Mouse (Mus musculus) kidney, postnatal 25 days (tissue): ENCODE data around the gene Lrmda.
A peak's percentile ranks its signal among the peaks of the same experiment; 100 is the strongest.

ENCODE experiments used
- DNase-seq, 2 experiments: peaks; one replicate each; pipeline ENCODE4 v3.0.0; 2021; ENCODE audit warnings: mixed read lengths in 2 of 2

The Lrmda gene

DNA sequence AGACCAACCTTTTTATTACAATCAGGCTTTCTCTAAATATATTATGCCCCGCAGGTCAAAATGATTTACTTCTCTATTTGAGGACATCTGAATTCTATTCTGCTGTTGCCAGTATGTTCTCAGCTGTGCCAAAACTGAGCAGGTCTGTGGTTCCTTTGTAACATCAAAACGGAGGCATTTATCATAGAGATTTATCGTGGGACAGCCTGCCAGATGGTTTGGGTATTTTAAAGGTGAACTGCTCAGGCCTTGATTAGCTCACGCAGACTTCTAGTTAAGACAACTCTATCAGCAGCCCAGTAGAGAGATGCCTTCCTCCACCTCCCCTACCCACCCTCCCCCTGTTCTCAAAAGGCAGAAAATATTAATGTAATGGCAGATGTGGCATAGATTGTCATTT lies 887.7 kb downstream of the Lrmda start:
- no peak for DNase-seq

DNA sequence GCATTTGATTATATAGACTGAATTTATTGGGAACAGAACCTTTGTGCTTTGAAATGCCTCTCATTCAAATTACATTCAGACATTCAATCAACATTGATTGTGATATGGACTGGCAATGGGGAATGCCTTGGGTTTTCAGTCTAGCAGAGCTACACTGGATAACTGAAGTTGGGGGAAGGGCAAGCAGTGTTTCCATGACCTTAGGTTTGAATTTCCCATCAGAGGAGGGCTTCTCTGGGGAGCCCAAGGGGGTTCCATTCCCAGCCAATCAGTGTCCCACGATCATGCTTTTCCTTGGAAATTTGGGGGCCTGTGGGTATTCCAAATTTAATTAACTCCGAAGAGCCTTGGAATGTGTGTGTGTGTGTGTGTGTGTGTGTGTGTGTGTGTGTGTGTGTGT lies 888.5 kb downstream of the Lrmda start:
- no peak for DNase-seq

DNA sequence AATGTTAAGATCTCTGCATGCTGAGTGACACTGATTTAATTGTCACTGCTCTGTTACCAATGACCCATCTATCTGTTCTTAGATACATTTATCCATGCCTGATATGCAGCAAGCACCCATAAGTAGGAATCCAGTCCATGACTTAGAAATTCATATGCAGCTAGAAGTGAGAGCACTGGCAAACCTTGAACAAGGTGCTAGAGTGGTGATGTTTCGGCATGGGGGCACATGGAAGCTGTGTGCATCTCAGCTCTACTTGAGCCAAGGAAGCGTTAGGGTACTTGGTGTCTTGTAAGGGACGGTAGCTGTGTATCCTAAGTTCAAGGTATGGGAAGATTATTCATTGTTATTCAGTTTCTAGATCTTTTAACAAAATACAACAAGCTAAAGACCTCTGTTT lies 896.0 kb downstream of the Lrmda start:
- DNase-seq = no peak

DNA sequence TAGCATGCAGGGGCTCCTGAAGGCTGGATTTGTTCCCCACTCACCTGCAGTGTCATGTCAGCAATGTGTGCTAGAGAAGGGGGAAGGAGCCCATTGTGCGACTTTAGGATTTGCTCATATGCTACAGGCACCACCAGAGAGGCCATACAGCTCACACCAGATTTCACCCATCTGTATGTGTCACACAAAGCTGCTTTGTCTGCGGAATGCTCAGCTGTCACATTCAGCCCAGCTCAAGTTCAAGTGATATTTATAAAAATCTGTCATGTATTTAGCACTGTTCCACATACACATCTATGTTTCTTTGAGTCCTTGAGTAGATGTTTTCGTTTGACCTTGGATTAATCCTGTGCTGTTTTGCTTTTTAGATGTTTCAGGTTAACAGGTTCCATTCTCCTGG lies 899.0 kb downstream of the Lrmda start:
- no peak for DNase-seq

DNA sequence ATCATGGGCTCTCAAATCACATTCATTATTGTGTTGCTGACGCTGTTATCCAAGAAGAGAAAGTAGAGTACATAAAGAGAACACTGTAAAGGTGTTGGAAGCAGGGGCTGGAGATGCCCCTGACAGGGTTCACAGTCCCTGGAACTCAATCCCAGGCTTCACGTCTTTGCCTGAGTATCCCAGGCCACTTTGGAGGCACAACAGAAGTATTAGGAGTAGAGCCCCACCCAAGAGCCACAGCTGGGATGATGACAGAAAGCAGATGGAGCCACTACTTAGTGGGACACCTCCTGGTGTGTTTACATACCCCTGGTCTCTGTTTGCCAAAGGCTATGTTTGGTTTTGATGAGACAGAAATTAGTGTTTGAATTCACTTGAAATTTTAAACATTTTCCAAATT lies 899.4 kb downstream of the Lrmda start:
- DNase-seq = no peak

DNA sequence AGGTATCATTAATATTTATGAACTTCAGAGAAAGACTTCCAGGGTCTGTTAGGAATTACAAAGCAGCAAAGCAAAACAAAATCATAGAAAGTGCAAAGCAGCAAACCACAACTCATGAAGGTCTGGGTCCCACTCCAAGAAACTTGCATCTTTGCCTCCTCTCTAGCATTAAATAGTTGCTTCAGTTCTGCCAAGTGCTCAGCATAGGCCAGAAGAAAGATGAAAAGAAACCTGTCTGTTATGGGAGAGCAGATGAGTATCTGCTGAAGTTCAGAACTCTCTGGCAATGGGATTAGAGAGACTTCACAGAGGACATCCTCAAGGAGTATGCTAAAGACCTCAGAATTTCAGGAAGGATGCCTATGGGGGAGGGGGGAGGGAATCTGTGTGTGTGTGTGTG lies 901.6 kb downstream of the Lrmda start:
- no peak for DNase-seq

DNA sequence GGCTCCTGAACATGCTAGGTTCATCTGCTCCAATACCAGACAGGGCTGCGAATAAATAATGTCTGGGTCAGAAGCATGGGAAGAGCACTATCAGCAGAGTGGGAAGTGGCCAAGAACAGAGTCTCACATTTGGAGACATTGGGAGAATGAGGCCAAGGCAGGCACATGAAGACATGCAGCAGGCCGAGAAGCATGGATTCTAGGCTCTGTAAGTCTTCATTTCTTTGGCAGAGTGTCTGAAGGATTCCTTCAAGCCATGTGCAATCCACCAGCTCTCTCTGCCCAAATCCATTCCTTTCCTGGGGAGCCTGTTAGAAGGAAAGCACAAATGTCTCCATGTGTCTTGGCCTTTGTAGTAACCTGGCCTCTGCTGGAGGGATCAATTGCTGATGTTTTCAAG lies 902.3 kb downstream of the Lrmda start:
- DNase-seq = no peak

DNA sequence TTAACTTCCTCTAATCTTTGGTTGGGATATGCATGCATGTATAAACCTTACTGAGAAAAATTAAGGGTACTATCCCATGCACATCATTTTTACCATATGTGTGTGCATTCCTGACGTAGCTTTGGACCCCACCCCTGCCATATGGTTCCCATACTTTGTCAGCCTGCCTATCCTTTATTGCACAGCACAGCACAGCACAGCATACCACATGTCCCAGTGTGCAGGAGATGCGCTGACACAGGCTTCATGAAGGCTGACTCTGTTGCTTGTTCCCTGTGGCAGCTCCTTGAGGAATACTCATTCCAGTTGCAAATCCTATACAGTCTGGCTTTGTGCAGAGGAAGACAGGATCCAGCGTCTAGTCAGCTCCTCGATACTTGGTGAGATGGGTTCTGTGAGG lies 903.1 kb downstream of the Lrmda start:
- DNase-seq = no peak

DNA sequence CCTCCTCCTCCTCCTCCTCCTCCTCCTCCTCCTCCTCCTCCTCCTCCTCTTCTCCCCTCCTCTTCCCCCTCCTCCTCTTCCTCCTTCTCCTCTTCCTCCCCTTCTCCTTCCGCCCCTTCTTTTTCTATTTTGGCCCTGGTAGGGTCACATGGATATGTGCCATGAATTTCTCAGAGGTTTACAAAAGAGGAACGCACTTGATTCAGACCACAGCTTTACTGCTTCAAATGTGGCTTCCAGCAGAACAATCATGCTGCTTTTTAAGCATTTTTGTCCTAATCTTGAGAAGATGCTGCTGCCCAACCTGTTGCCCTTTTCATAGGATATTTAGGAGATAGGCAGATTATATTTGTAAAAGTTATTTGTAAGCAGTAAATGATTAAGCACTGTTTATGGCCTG lies 903.7 kb downstream of the Lrmda start:
- no peak for DNase-seq

DNA sequence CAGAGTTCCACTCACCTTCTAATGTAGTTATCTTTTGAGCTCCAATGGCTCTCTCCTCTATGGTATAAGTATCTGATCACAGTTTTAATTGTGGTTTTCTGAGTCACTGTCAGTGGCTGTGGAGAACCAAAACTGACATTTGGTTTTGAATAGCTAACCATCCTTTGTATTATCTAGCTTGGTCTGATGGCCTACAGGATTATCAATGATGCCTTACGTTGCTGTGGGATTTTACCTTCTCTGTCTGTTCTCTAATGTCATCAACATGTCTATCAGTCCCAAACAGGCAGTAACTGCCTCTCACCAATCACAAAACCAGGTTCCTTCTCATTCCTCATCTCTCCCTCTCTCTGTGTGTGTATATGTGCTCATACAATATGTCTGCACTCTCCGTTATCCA lies 908.8 kb downstream of the Lrmda start:
- no peak for DNase-seq

DNA sequence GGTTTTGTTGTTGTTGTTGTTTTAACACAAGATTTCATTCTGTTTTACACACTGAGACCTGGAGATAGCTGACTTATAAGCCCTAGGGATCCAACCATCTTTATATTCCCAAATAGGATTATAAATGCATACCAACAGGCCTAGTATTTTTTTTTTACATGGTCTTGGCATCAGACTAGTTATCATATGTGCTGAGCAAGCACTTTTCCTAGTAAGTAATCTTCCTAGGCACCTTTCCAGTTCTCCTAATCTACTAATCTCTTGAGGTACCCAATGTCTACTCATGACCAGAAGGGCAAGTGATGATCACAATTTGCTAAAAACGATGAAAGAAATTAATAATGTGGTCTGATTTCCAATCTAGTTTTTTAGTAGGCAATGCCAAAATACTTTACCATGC lies 909.2 kb downstream of the Lrmda start:
- no peak for DNase-seq

DNA sequence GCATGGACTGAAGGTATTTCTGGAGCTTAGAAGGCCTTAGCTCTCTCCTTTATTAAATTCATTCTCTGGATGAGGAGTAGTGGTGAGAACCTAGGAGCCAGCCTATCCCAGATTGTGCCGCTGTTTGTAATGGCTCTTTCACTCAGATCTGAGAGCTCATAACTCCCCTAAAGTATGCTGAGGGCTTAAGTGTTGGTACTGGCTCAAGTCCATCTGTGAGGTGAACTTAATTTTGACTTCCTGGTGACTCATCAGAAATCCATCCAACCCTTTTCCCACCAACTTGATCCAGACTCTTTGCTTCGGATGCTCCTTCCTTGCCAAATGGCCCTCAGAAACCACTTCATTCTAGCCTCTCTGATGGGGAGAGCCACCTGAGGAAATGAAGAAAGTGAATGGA lies 910.1 kb downstream of the Lrmda start:
- no peak for DNase-seq

DNA sequence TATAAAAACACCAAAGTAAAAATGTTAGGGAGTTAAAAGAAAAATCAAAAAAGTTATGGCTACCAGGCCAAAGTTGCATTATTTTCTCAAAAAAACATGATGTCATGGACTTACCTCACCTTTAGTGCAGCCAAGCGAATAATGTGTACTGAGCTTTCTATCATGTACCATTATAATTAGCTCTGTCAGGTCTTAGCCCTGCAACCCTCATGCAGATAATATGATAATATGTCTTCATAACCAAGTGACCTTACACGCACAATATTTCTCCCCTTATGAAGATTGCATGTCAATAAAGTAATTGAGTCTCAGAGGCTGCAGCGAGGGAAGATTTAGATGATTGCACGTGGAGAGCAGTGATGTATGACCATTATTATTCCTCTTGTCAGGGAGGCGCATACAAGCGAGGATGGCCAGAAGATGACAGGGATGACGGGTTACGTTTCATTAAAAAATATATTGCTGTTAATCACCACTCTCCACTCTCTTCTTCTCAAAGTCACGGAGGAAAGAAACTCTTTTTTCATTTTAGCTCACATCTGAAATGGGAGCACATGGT lies 911.1 kb downstream of the Lrmda start:
- no peak for DNase-seq

DNA sequence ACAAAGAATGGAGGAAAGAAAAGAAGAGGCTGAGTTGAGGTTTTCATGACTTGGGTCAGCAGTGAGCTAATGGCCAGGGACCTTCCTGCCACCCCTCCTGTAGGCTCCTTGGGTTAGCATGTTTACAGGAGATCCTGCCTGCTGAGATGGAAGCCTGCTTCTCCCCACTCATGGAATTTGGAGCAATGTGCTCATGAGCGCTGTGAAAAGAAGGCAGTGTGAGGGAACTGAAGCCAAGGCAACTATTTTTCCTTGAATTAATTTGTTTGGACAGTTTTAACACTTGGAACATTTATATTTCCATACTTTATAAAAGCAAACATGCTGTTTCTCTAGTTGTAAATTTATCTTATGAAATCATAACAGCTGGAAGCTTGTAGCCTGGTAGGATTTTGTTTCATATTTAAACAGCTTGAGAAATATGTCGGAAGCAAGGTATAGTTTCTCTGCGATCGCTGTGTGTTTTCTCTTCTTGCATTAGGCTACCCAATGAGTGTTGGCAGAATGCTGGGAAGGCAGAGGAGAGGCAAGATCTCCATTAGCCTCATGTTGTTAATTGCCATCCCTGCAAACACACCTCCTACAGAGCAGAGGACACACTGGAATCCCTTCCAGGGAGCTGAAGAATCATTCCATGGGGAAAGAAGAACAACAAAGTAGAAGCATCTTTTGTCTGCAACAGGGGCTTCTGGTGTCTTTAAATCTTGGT lies 911.8 kb downstream of the Lrmda start:
- no peak for DNase-seq

DNA sequence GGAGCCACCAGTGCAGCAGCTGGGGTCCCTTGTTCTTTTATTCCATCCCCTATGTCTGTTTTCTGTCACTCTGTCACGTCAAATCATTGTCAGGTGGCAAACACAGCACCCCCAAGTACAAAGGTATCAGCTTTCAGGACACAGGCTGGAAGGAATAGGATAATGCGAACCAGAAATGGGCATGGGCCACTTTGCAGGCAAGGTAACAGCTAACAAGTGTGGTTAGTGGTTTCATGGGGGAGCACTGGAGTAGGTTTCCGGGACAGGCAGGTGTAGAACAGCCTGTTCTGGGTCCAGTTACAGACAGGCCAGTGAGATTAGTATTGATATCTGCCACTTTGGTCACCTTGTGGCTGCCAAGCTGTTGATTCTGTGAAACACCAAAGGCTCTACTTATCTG lies 917.2 kb downstream of the Lrmda start:
- no peak for DNase-seq

DNA sequence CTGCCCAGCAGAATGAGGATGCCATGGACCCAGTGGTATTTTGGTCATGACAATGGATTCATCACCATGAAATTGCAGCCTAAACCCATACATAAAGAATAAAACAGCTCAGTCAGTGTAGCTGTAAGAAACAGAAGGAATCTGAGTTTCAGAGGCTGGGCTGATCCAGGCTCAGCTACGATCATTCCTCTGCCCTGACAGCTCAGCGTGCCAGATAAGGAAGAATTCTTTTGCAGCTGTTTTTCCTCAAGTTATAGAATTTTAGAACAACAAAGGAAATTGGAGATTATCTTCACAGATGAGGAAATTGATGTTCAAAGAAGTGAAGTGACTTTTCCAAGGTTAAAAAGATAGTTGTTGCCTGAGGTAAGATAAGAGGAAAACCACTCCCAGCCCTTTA lies 921.1 kb downstream of the Lrmda start:
- DNase-seq = no peak

DNA sequence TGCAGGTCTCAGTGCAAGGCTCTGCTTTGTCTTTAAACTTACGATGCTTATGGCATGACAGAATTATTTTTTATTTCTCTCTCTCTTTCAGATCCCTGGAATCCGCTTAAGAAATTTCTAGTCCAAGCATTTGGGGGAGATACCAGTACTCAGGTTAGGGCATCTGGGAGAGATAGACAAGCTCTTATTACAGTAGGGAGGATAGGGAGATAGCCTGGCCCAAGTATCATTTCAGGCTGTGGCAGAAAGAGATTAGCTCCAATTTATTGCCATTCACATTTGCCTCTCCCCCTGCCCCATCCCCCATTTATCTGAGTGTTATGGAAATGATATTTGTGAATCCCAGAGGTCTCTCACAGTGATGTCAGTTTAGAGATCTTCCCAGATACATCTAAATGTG lies 923.1 kb downstream of the Lrmda start:
- DNase-seq = no peak

DNA sequence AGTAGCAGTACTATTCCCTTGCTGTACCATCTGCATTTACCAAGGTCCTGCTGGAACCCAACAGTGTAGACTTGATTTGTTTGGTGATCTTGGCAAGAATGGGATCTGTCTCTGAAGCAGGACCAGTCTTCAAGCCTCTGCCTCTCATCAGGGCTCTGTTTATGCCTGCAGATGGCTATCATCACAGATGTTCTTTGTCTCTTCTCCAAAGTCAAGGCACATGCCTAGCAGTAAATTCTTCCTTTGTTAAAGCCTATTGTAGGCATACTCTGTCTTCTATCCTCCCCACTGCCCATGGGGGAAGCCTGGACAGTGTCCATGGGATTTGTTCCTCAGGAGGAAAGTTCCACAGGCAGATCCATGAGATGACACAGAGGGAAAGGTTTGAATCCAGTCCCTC lies 930.0 kb downstream of the Lrmda start:
- DNase-seq = no peak

DNA sequence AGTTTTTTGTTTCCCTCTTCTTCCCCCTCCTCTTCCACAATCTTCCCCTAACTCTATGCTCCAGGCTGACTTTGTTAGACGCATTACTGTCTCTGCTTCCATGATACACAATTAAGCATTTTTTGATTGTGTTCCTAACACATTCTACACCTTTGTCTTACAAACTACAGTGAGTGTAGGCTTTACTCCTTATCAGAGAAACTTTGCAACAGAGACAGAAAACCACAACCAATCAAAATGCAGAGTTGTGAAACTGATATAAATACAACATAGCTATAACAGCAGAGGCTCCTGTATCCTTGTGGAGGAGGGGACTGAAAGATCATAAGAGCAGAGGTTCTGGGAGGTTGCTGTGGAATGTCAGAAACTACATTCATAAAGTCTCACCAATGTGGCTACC lies 933.5 kb downstream of the Lrmda start:
- DNase-seq = no peak

DNA sequence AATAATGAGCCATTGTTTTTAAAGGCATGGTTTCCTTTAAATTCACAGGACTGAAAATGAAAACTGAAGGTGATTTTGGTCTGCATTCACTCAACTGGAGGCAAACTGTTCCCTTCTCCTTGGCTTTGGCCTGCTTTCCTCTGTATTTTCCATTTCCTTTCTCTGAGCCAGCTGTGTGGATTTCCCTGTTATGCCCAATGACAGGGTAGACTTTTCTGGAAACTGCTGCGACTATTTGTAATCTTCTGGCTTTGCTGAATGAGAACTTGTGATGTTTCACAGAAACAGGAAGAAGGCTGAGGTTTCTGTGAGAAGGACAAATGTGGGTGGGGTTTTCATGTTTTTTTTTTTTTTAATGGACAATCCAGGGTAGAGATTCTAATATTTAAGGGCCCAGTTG lies 940.7 kb downstream of the Lrmda start:
- DNase-seq = no peak

DNA sequence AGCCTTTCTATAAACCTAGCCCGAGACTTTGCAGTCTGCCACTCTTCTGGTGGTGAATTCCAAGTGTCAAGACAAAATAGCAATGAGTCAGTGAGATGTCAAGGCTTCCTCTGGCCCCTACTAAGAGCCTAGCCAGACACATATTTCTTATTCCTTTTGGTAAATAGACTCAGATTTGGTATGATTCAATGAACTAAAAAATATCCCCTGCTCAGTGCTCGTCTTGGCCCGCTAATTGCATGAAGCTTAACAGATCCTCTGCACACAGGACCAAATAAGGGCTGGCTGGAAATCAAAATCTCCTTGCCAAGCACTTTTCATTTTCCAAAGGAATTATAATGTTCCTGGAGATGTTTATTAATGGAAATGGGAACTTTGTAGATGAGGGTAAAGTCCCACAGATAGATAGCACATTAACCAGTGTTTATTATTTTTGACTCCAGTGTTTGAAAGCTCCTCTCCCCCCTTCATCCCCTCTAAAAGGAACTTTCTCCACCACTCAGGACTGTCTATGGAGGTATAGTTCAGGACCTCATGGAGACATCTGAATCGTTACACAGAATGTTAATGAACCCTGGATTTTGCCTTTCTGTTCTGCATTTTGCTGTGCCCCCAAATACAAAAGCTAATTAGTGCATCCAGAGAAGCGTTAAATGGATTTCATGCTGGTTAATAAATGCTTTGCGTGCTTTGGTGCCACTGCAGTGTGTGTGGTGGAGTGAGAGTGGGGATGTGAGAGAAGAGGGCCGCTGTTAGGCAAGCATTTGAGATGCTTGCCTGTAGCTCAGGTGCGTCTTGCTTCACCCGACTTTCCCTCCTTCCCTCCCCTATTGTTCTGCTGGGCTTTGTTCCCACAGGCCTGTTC lies 945.5 kb downstream of the Lrmda start:
- no peak for DNase-seq

DNA sequence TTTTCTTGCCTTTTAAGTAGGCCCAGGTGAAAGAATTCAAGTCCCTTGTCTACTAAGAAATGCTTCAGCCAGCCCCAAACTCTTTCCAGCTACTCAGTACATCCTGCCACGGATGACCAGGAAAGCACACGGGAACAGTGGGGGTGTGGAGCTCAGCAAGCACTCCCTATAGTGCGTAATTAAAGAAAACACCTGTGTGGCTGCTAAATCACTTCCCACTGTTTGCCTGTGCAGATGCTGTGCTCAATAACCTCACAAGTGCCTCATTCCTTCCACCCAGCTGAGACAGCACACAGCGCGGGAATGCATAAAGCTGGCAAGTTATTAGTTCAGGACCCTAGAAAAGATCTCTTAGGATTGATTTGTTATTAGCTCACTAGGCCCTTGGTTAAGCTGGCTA lies 949.2 kb downstream of the Lrmda start:
- DNase-seq = no peak

DNA sequence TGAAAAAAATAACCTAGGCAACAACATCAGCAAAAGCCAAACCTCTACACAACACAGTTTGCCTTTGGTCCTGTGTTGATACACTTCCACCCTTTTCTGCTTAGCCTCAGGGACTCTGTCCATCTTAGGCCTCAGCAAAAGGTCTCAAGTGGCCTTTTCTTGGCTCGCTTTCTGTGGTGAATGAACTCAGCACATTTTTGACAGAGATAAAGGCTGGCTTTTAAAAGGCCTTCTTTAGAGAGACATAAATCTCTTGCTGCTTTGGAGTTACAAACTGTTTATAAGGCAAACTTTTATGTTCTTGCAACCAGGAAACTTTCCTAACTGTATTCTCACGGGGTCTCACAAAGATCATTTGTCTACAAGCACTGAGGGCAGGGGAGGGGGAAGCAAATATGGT lies 967.2 kb downstream of the Lrmda start:
- DNase-seq = peak; percentile 17 to 41

DNA sequence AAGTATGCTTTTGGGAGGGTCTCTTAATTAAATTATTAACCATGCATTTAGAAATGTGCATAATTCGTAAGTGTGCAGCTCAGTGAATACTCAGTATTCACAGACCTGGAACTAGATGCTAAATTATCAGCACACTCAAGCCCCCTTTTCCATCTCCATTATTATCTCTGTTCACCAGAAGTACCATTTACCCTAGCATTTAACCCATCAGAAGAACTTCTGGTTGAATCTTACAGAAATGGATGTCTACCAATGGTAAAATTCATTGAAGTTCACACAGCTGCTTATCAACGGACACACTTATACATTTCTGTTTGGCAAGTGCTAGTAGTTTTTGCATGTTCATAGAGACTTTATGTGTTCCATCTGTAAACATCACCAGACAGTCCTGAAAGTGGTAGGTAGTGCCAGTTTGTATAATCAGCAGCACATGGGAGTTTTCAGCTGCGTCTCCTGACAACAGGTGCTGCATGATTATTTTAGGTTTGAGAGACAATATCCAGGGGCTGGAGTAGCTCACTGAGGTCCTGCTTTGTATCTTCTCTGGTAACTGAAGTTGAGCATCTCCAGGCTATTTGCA lies 968.7 kb downstream of the Lrmda start:
- DNase-seq = no peak
